Mouse (Mus musculus) heart, postnatal 0 days (tissue): ENCODE data around the gene Dclre1b.

Experiments
- CTCF ChIP-seq: IDR thresholded peaks from 2 replicates; pipeline ENCODE4 v1.5.1; 2016; ENCODE audit warnings: antibody characterized with exemption, control low read depth, low read depth
- EP300 ChIP-seq: IDR thresholded peaks from 2 replicates; pipeline ENCODE4 v1.6.1; 2016; ENCODE audit warnings: antibody characterized with exemption, low read depth

- TF ChIP-seq CTCF (no peak), EP300 (no peak)
Measured at GRCm38 (mm10) chr3:103780271-103780670, 29.0 kb downstream of the Dclre1b start.
